Mouse (Mus musculus) ovary, adult 2 months (tissue): Measurements from ENCODE around the gene Defb30. TPM values are rescaled to one million over a fixed set of nuclear protein-coding genes. Genes with fewer than 3 reads are reported as not detected.

Experiments
- polyA plus RNA-seq: library from polyadenylated mRNA; depleted of rRNA; stranded (reverse); fragments of >200 nt; gene quantifications from 2 replicates; pipeline ENCODE4 v1.2.3, GENCODE M21; 2012; rRNA removed

The Defb30 gene
- not detected in 2 replicates for polyA plus RNA-seq

GRCm38 (mm10) chr14:63049910-63050370 lies at the start of gene Defb30:
Gene Defb30, minus strand, starts transcription at chr14:63049960.

GRCm38 (mm10) chr14:63046691-63047090 lies 3.1 kb downstream of the Defb30 start, which contains the start of gene Defb42:
Gene Defb42, plus strand, starts transcription at chr14:63046991.

GRCm38 (mm10) chr14:63011471-63011870 lies 38.3 kb downstream of the Defb30 start, which contains the start of gene Defb43:
Gene Defb43, plus strand, starts transcription at chr14:63011771.

GRCm38 (mm10) chr14:62997777-62998176 lies 52.0 kb downstream of the Defb30 start, which contains the start of gene Defb47:
Gene Defb47, plus strand, starts transcription at chr14:62998077.

GRCm38 (mm10) chr14:62984410-62984809 lies 65.3 kb downstream of the Defb30 start, which contains the start of gene Defb48:
Gene Defb48, minus strand, starts transcription at chr14:62984510.

Other genes with a start within 250 kb of the Defb30 start
- 6.5 and 6.8 TPM in 2 replicates for gene Wdfy2, start 212.3 kb downstream of the Defb30 start, polyA plus RNA-seq
- not detected in 2 replicates for gene Defb48, start 65.5 kb downstream of the Defb30 start, polyA plus RNA-seq
- gene Defb47, start 51.9 kb downstream of the Defb30 start, polyA plus RNA-seq, result not detected in 2 replicates
- gene Defb43, start 38.2 kb downstream of the Defb30 start, polyA plus RNA-seq, result not detected in 2 replicates
- gene Defb42, start 3.0 kb downstream of the Defb30 start, polyA plus RNA-seq, result 0.11 and 0.31 TPM in 2 replicates